ENCODE assay signal across 9 mouse cellular contexts in the genomic region with DNA sequence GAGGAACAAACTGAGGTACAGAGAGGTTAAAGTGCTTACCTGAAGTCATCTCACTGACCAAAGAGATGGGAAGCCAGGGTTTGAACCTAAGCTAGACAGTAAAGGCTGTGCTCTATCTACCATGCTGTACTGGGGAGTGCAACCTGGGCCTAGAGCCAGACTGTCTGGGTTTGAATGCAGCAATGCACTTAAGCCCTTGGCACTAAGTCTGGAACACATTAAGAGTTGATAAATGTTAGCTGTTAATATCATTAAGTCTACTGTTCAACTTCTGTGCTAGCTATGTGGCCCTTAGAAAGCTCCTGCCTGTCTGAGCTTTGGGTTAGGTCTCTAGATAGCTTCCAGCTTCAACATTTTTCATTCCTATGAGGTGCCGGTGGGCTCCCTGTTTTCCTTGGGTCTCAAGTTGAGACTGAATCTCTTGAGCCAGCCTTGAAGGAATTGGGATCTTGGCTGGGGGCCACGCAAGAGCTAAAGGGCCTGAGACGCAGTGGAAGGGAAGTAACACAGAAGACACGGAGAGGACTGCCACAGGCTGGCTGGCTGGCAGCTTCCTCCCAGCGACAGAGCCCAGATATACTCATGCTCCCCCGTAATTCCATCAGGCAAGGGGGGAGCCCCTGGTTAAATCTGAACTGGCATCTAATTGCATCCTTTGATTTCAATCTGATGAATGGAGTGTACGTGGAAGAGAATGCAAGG. TPM values are rescaled to one million over a fixed set of nuclear protein-coding genes. Genes with fewer than 3 reads are reported as not detected.
A peak's percentile ranks its signal among the peaks of the same experiment; 100 is the strongest.
DNase-seq lines count a peak whose midpoint lies in the region; ATAC-seq lines count a peak whose summit lies in the region.
"Had no signal": no experiment of that assay in that cellular context is flagged by ENCODE, and none has a peak within 500 bp of the region (broad histone marks: within the 10 kb centered on the region; RNA-seq: fewer than 3 reads in every experiment).

No protein-coding gene starts in this region.

- 29% methylated on average over 7 of the region's 7 CpGs for WGBS in stomach, embryonic 15.5 days

- ATAC-seq in stomach, embryonic 15.5 days (ENCODE audit: insufficient read depth, low FRiP score, low read depth) = peak; percentile 17; the same call in 1 of the 2 replicates

- H3K4me1 ChIP-seq in stomach, embryonic 15.5 days = peaks cover 41% of the 10 kb centered on the region

- DNase-seq in embryo, embryonic 10.5 days (ENCODE audit: low spot score) = peak; percentile 32
- no peak for DNase-seq in embryo, embryonic 11 days
- DNase-seq in right cerebral cortex, postnatal 4 days = peak; percentile 50
- DNase-seq in right cerebral cortex, postnatal 36 days (ENCODE audit: low spot score in 2 of 2) = no peak
- DNase-seq in kidney, postnatal 10 days = peak; percentile 50
- DNase-seq in left cerebral cortex, adult 8-10 months (ENCODE audit: low spot score in 2 of 2) = no peak
- DNase-seq in frontal cortex, postnatal 10 days (ENCODE audit: low spot score in 2 of 2) = no peak

- no peaks in the 10 kb centered on the region for H3K9me3 ChIP-seq in stomach, embryonic 15.5 days

- H3K4me3 ChIP-seq in stomach, embryonic 15.5 days (replicated peaks) = no peak overlapping the region
- H3K4me3 ChIP-seq: erythroblast, embryonic 14.5 days had no signal

- H3K36me3 ChIP-seq in stomach, embryonic 15.5 days = no peaks in the 10 kb centered on the region

- no peak overlapping the region for H3K9ac ChIP-seq in stomach, embryonic 15.5 days

- H3K27me3 ChIP-seq in stomach, embryonic 15.5 days (replicated peaks) = no peaks in the 10 kb centered on the region

- H3K27ac ChIP-seq in stomach, embryonic 15.5 days = peak overlapping the region; percentile 73

- peak overlapping the region; percentile 20; the same call in 1 of the 2 replicates for H3K4me2 ChIP-seq in stomach, embryonic 15.5 days

RNA-seq across cellular contexts. Expression of a gene that starts 35.2 kb away (rescaled TPM):
- polyA plus RNA-seq in stomach, embryonic 15.5 days (2015; fragmentation: Nextera tagmentation; extraction: Ambion mirVana) = 70.5 and 75.9 TPM in 2 replicates
- 100 to 1,000 TPM in 1 of 4 experiments, 10 to 100 TPM in 3; 93.4 to 107 (median 97.0) TPM for total RNA-seq in left cerebral cortex, adult 8-10 months (2022)

RNA-seq across cellular contexts. Expression of a gene that starts 43.5 kb away (rescaled TPM):
- 10.6 and 12.1 TPM in 2 replicates for polyA plus RNA-seq in stomach, embryonic 15.5 days (2015; fragmentation: Nextera tagmentation; extraction: Ambion mirVana)
- total RNA-seq in left cerebral cortex, adult 8-10 months (2022) = 10 to 100 TPM; 40.3 to 44.5 (median 42.4) TPM

Comparison
In these comparisons a context has a peak if more than half of its experiments do, and no peak if none do; other contexts are left out.
1. DNase-seq: peak in embryo, embryonic 10.5 days (single experiment), right cerebral cortex, postnatal 4 days (single experiment) and kidney, postnatal 10 days (single experiment); none in embryo, embryonic 11 days (single experiment), right cerebral cortex, postnatal 36 days (0 of 2), left cerebral cortex, adult 8-10 months (0 of 2) and frontal cortex, postnatal 10 days (0 of 2).